Mouse (Mus musculus) forebrain, embryonic 14.5 days (tissue): ENCODE results near the gene Xylt1. TPM values are rescaled to one million over a fixed set of nuclear protein-coding genes. Genes with fewer than 3 reads are reported as not detected.

Experiments used
- ATAC-seq: fragments of 200-750 bp; cut with Nextera tagmentation; 2 replicates; pipeline ENCODE4 v1.8.0; 2017; ENCODE audit warnings: mild to moderate bottlenecking, moderate library complexity
- DNase-seq: peaks from one replicate; pipeline ENCODE4 v3.0.0-alpha.2; 2015; ENCODE audit warnings: low spot score
- H3K27ac ChIP-seq: fragments of 300-500 bp; sonication (generic); 2 replicates; pipeline ENCODE4 v1.5.1; 2014; ENCODE audit warnings: low read depth, mild to moderate bottlenecking, control low read depth, low read length, moderate library complexity
- H3K27me3 ChIP-seq: fragments of 300-500 bp; sonication (generic); replicated peaks from 2 replicates; pipeline ENCODE4 v1.6.1; 2014; ENCODE audit warnings: low read length, control low read depth, mixed read lengths; ENCODE audit not compliant: control insufficient read depth, insufficient read depth
- H3K36me3 ChIP-seq: fragments of 300-500 bp; sonication (generic); 2 replicates; pipeline ENCODE4 v1.6.1; 2014; ENCODE audit warnings: low read length, control low read depth; ENCODE audit not compliant: control insufficient read depth, insufficient read depth
- H3K4me1 ChIP-seq: fragments of 300-500 bp; sonication (generic); 2 replicates; pipeline ENCODE4 v1.6.1; 2014; ENCODE audit warnings: antibody characterized with exemption, low read length, control low read depth; ENCODE audit not compliant: control insufficient read depth, insufficient read depth
- H3K4me2 ChIP-seq: fragments of 300-500 bp; sonication (generic); 2 replicates; pipeline ENCODE4 v1.6.1; 2014; ENCODE audit warnings: mild to moderate bottlenecking, control low read depth, low read length
- H3K4me3 ChIP-seq: fragments of 300-500 bp; sonication (generic); 2 replicates; pipeline ENCODE4 v1.5.1; 2014; ENCODE audit warnings: low read depth, low read length, control low read depth
- H3K9ac ChIP-seq: fragments of 300-500 bp; sonication (generic); 2 replicates; pipeline ENCODE4 v1.6.1; 2014; ENCODE audit warnings: mild to moderate bottlenecking, low read length, control low read depth, moderate library complexity
- H3K9me3 ChIP-seq: fragments of 300-500 bp; sonication (generic); replicated peaks from 2 replicates; pipeline ENCODE4 v1.6.1; 2016; ENCODE audit warnings: low read length, control low read depth, mixed read lengths; ENCODE audit not compliant: control insufficient read depth
- WGBS: fragments of 180-500 bp; shearing (Covaris S2); extraction: QIAGEN DNeasy Blood & Tissue Kit; methylation state at CpG from one replicate; pipeline ENCODE4 v1.1.7; 2014; 5-methylcytosine and 5-hydroxymethylcytosine counted together
- polyA plus RNA-seq: library from polyadenylated mRNA; unstranded; fragments of >200 nt; fragmentation: Nextera tagmentation; extraction: Ambion mirVana; gene quantifications from 2 replicates; pipeline ENCODE4 v1.2.1, GENCODE M21; 2014

Xylt1 gene
- polyA plus RNA-seq, 1 experiment from 2014 or later: 1.5 TPM

DNA sequence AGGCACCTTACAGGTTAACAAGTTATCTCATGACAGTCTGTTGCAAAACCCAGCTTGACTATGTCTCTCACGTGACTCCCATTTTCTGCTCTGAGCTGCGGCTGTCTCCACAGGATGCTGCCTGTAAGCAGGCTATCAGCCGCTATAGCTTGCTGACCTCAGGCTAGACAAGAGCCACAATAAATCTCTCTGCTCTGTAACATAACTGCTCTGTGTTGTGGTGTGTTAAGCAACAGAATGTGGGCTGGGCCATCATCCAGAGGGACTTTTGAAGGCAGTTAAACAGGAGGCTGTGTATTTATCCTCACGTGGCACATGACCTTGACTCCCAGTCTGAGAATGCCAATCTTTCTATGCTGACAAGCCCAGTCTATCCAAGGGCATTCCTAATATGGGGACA lies 136.1 kb downstream of the Xylt1 start:
- 67% methylated on average over 4 of the region's 4 CpGs for WGBS
- no peak overlapping the region for H3K4me2 ChIP-seq
- H3K36me3 ChIP-seq: no peaks in the 10 kb centered on the region
- no peak overlapping the region for H3K4me3 ChIP-seq
- H3K9me3 ChIP-seq: no peaks in the 10 kb centered on the region
- no peak for ATAC-seq
- H3K4me1 ChIP-seq: no peaks in the 10 kb centered on the region
- no peak overlapping the region for H3K27ac ChIP-seq
- no peak for DNase-seq
- no peak overlapping the region for H3K9ac ChIP-seq
- H3K27me3 ChIP-seq: no peaks in the 10 kb centered on the region

DNA sequence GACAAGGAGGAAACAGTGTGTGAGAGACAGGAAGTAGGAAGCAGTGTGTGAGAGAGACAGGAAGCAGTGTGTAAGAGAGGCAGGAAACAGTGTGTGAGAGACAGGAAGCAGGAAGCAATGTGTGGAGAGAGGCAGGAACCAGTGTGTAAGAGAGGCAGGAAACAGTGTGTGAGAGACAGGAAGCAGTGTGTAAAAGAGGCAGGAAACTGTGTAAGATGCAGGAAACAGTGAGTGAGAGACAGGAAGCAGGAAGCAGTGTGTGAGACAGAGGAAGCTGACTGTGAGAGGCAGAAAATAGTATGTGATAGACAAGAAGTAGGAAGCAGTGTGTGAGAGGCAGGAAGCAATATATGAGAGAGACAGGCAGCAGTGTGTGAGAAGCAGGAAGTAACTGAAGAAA lies 140.6 kb downstream of the Xylt1 start:
- DNase-seq: no peak
- no peak for ATAC-seq
- peaks cover 11% of the 10 kb centered on the region for H3K4me1 ChIP-seq

DNA sequence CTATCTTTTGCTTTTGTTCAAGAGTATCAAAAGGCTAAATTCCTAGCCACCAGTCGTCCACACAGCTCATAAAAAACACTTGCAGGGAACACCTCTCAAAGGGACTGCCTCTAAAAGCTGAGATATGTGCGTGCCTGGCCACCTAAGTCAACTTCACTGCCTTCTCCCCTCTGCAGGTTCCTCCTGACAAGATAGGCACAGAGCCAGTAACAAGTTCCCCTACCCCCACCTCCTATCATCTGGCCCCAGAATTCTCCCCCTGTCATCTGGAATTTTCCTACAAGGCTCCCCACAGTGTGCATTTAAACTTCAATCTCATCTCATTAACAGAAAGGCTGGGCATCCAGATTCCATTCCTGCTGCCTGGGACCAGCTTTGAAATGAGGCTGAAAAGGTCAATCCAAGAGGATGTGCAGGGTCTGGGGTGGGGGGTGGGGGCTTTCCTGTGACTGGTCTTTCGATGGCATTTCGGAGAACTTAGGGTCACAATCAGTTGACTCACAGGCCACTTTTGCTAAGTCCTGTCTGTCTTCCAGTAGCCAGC lies 141.4 kb downstream of the Xylt1 start:
- DNase-seq (no peak), ATAC-seq (no peak)
- no peak overlapping the region for H3K27ac ChIP-seq
- H3K4me2 ChIP-seq: no peak overlapping the region
- no peak overlapping the region for H3K9ac ChIP-seq
- no peaks in the 10 kb centered on the region for H3K9me3 ChIP-seq
- no peak overlapping the region for H3K4me3 ChIP-seq
- 41% methylated on average over 4 of the region's 4 CpGs for WGBS
- no peaks in the 10 kb centered on the region for H3K27me3 ChIP-seq
- H3K4me1 ChIP-seq: peaks cover 11% of the 10 kb centered on the region
- H3K36me3 ChIP-seq: no peaks in the 10 kb centered on the region

More for the DNA sequence above, 140.6 kb downstream of the Xylt1 start:
- Histone ChIP-seq H3K27ac (no peak overlapping the region), H3K4me3 (no peak overlapping the region), H3K9ac (no peak overlapping the region), H3K4me2 (no peak overlapping the region), H3K9me3 (no peaks in the 10 kb centered on the region), H3K27me3 (no peaks in the 10 kb centered on the region), H3K36me3 (no peaks in the 10 kb centered on the region)

DNA sequence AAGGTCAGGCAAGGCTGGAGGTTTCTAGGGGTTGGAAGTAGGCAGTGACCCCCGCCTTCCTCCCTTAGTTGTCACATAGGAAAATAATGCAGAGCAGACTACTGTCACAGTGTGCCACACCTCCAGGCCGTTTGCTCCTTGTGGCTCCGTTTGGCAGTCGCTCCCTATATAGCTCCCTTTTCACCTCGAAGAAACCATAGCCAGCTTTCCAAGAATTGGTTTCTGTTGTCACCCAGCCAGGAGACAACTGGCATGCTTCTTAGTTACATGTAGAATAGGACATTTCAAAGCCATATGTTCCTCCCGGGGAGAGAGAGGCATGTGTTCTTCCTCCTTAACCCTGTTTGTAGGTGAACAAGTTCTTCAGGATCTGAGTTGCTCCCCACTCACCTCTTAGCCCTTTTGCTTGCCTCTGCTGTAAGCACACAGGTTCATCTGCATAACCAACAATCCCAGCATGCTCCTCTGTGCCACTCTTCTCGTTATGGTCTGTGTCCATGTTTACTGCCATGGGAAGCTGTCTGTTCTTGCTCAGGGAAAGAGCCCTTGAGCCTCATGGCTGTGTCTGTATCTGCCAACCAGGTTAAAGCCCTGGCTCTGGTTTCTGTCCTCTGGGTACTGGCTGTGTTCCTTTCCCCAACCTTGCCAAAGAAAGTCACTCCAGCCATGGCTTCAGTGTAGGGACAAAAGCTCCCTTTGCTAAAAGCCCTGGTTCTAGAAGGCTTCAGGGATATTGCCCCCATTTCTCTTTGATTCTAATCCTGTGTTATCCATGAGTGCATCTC lies 143.8 kb downstream of the Xylt1 start:
- peaks cover 11% of the 10 kb centered on the region for H3K4me1 ChIP-seq
- WGBS: 43% methylated on average over 7 of the region's 7 CpGs
- no peaks in the 10 kb centered on the region for H3K27me3 ChIP-seq
- no peaks in the 10 kb centered on the region for H3K36me3 ChIP-seq
- no peak overlapping the region for H3K4me3 ChIP-seq
- no peak overlapping the region; the same call in 1 of the 2 replicates for H3K27ac ChIP-seq
- H3K9me3 ChIP-seq: no peaks in the 10 kb centered on the region
- H3K9ac ChIP-seq: no peak overlapping the region
- ATAC-seq (0 out of 2 replicates have a peak, but pooled peaks have one; percentile 29), DNase-seq (peak; percentile 67)
- no peak overlapping the region for H3K4me2 ChIP-seq

DNA sequence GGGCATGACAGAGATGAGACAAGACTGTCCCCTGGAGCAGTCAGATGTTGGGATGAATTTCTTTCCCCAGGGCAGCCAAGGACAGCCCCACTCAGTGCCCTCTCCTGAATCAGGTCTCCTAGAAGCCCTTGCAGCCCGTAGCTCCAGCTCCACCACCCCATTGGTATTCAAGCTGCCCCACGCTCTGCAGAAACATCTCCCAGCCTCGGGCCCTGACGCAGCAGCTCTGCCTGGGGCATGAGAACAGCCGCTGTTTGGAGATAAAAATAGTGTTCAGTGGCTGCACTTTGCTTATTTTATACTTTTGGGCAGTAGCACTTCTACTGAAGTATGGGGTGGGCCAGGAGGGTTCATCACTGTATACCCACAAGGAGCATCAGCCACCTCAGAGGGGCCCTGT lies 144.9 kb downstream of the Xylt1 start:
- DNase-seq: no peak
- Histone ChIP-seq H3K4me1 (peaks cover 11% of the 10 kb centered on the region), H3K9ac (no peak overlapping the region), H3K36me3 (no peaks in the 10 kb centered on the region), H3K4me2 (no peak overlapping the region), H3K4me3 (no peak overlapping the region), H3K27me3 (no peaks in the 10 kb centered on the region), H3K9me3 (no peaks in the 10 kb centered on the region), H3K27ac (no peak overlapping the region)
- WGBS: 96% methylated on average over 5 of the region's 5 CpGs
- ATAC-seq: no peak

DNA sequence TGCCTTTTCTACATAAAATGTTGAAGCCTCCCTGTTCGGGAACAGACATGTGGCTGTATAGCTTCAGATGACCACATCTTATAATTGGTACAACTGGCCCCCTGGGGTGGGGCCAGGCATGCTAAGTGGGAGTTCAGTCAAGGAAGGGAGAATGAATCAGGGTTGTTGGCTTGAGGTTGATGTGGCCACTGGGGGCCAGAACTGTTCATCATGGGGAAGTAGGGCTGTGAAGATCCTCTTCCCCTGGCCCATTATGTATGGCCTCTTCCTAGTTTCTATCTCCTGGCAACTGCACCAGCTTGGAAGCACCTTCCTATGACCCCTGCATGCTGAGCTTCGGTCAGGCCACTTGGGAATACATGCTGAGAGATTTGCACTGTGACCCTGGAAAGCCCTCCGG lies 145.8 kb downstream of the Xylt1 start:
- H3K4me2 ChIP-seq: no peak overlapping the region
- H3K27ac ChIP-seq: no peak overlapping the region
- no peaks in the 10 kb centered on the region for H3K36me3 ChIP-seq
- H3K4me1 ChIP-seq: peaks cover 11% of the 10 kb centered on the region
- no peak for DNase-seq
- no peak for ATAC-seq
- H3K9me3 ChIP-seq: no peaks in the 10 kb centered on the region
- H3K4me3 ChIP-seq: no peak overlapping the region
- no peak overlapping the region for H3K9ac ChIP-seq
- 92% methylated on average over 3 of the region's 3 CpGs for WGBS
- H3K27me3 ChIP-seq: no peaks in the 10 kb centered on the region

DNA sequence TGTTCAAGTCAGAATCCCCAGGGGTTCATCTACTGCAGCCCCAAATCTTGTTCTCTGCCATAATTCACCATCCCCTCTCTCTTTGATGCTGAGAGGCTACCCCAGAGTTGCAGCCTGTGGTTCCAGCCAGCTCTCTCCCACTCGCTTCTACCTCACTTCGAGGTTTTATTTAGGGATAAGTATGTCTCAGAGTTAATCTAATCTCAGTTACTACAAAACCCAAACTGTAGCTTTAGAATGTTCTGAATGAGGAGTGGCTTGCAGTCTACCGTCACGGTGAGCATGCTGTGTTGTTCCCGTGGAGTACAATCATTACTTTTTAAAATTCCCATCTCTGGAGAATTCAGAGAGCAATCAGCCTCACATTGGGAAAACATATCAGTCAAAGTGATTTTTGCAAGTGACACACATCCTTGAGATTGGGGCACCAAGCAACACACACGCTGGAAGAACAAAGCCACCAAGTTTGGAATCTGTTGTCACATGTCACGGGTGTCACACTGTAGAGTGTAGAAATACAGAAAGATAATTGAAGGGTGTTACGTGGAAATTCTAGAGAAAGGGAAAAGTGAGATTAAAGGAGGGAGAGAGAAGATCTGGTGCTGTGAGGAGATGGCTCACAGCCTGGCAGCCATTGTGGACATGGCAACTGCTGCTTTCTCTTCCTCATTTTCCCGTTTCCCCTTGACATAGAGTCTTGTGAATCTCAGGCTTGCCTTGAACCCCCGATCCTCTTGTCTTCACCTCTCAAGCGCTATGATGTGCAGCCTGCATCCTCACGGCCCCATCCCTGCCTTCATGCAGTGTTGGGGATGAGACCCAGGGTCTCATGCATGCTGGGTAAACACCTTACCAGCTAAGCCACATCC lies 149.2 kb downstream of the Xylt1 start:
- no peaks in the 10 kb centered on the region for H3K9me3 ChIP-seq
- no peaks in the 10 kb centered on the region for H3K27me3 ChIP-seq
- H3K4me2 ChIP-seq: no peak overlapping the region
- H3K4me1 ChIP-seq: no peaks in the 10 kb centered on the region; the same call in 1 of the 2 replicates
- no peak overlapping the region for H3K4me3 ChIP-seq
- H3K27ac ChIP-seq: no peak overlapping the region
- 70% methylated on average over 12 of the region's 12 CpGs for WGBS
- no peak for ATAC-seq
- no peak for DNase-seq
- no peaks in the 10 kb centered on the region for H3K36me3 ChIP-seq
- H3K9ac ChIP-seq: no peak overlapping the region

DNA sequence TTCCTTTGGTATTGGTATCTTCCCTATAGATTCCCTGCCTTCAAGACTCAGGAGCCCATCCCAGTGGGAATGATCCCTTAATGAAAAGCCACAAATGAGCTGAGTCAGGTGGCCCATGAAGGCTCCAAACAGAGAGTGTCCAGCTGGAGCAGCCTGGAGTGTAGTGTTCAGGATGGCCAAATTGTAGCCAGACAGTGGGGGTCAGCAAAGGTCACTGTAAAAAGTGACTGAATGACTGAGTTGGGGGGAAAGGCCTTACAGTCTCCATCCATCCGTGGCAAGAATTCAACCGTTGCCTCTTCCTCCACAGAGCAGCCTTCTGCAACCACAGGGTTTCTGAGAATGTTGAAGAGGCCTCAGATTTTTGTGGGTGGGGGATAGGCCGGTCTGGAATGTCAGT lies 151.9 kb downstream of the Xylt1 start:
- Histone ChIP-seq H3K4me2 (no peak overlapping the region), H3K27me3 (no peaks in the 10 kb centered on the region), H3K4me3 (no peak overlapping the region), H3K27ac (no peak overlapping the region), H3K9ac (no peak overlapping the region), H3K36me3 (no peaks in the 10 kb centered on the region), H3K9me3 (no peaks in the 10 kb centered on the region), H3K4me1 (no peaks in the 10 kb centered on the region)
- no peak for DNase-seq
- 80% methylated on average over 3 of the region's 3 CpGs for WGBS
- ATAC-seq: no peak

DNA sequence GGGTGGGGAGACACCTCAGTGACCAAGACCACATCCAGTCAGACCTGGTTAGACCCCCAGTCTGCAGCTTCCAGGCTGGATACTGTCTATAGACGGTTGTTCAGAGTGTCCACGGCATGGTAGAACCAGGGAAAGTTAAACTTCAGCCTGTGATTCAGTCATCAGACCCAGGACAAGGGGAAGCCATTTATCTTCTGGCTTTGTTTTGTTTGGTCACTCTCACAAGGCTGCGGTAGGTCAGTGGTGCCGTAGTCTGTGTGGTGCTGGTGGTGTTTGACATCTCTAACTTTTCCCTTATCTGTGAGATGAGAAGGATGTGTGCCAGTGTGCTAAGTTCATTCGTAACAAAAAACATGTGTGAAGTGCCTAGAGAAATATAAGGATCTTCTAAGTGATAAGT lies 152.4 kb downstream of the Xylt1 start:
- Histone ChIP-seq H3K9me3 (no peaks in the 10 kb centered on the region), H3K27me3 (no peaks in the 10 kb centered on the region), H3K27ac (no peak overlapping the region), H3K36me3 (no peaks in the 10 kb centered on the region), H3K4me1 (no peaks in the 10 kb centered on the region), H3K4me2 (no peak overlapping the region), H3K4me3 (no peak overlapping the region), H3K9ac (no peak overlapping the region)
- 94% methylated on average over 5 of the region's 5 CpGs for WGBS
- ATAC-seq (no peak), DNase-seq (no peak)
